Mouse (Mus musculus): ENCODE results near the gene BC049730. TPM values are rescaled to one million over a fixed set of nuclear protein-coding genes. Genes with fewer than 3 reads are reported as not detected.

The BC049730 gene
- polyA plus RNA-seq (2014; fragmentation: Illumina TruSeq; extraction: RNeasy Lipid Tissue Mini Kit (QIAGEN cat#74804); ENCODE audit: low replicate concordance) = not detected

GRCm38 (mm10) chr7:24708832-24709292 is at the start of gene BC049730:
BC049730 (plus strand) TSS chr7:24709242.

GRCm38 (mm10) chr7:24676575-24676974 is 32.5 kb upstream of the BC049730 start, which contains the start of gene Tex101:
Tex101 (minus strand) TSS chr7:24676675.

GRCm38 (mm10) chr7:24726808-24727207 is 17.8 kb downstream of the BC049730 start, which contains the start of gene Gm4763:
Gm4763 (minus strand) TSS chr7:24726908.

GRCm38 (mm10) chr7:24760211-24760610 is 51.2 kb downstream of the BC049730 start, which contains the start of gene Cd177:
Cd177 (minus strand) TSS chr7:24760311.

Other genes with a start within 250 kb of the BC049730 start
- gene Plaur, start 246.8 kb upstream of the BC049730 start, polyA plus RNA-seq (2014; fragmentation: Illumina TruSeq; extraction: RNeasy Lipid Tissue Mini Kit (QIAGEN cat#74804); ENCODE audit: low replicate concordance) = 0.30 TPM
- not detected for gene Cadm4, start 227.2 kb upstream of the BC049730 start, polyA plus RNA-seq (2014; fragmentation: Illumina TruSeq; extraction: RNeasy Lipid Tissue Mini Kit (QIAGEN cat#74804); ENCODE audit: low replicate concordance)
- not detected for gene Zfp428, start 202.2 kb upstream of the BC049730 start, polyA plus RNA-seq (2014; fragmentation: Illumina TruSeq; extraction: RNeasy Lipid Tissue Mini Kit (QIAGEN cat#74804); ENCODE audit: low replicate concordance)
- not detected for gene AC161166.1, start 196.8 kb upstream of the BC049730 start, polyA plus RNA-seq (2014; fragmentation: Illumina TruSeq; extraction: RNeasy Lipid Tissue Mini Kit (QIAGEN cat#74804); ENCODE audit: low replicate concordance)
- gene Irgq, start 178.6 kb upstream of the BC049730 start, polyA plus RNA-seq (2014; fragmentation: Illumina TruSeq; extraction: RNeasy Lipid Tissue Mini Kit (QIAGEN cat#74804); ENCODE audit: low replicate concordance) = 4.3 TPM
- not detected for gene Pinlyp, start 163.1 kb upstream of the BC049730 start, polyA plus RNA-seq (2014; fragmentation: Illumina TruSeq; extraction: RNeasy Lipid Tissue Mini Kit (QIAGEN cat#74804); ENCODE audit: low replicate concordance)
- gene Xrcc1, start 163.0 kb upstream of the BC049730 start, polyA plus RNA-seq (2014; fragmentation: Illumina TruSeq; extraction: RNeasy Lipid Tissue Mini Kit (QIAGEN cat#74804); ENCODE audit: low replicate concordance) = 1.2 TPM
- 0.48 TPM for gene Ethe1, start 121.7 kb upstream of the BC049730 start, polyA plus RNA-seq (2014; fragmentation: Illumina TruSeq; extraction: RNeasy Lipid Tissue Mini Kit (QIAGEN cat#74804); ENCODE audit: low replicate concordance)
- not detected for gene Zfp575, start 121.6 kb upstream of the BC049730 start, polyA plus RNA-seq (2014; fragmentation: Illumina TruSeq; extraction: RNeasy Lipid Tissue Mini Kit (QIAGEN cat#74804); ENCODE audit: low replicate concordance)
- not detected for gene Phldb3, start 98.5 kb upstream of the BC049730 start, polyA plus RNA-seq (2014; fragmentation: Illumina TruSeq; extraction: RNeasy Lipid Tissue Mini Kit (QIAGEN cat#74804); ENCODE audit: low replicate concordance)
- not detected for gene Lypd3, start 72.7 kb upstream of the BC049730 start, polyA plus RNA-seq (2014; fragmentation: Illumina TruSeq; extraction: RNeasy Lipid Tissue Mini Kit (QIAGEN cat#74804); ENCODE audit: low replicate concordance)
- gene Tex101, start 32.6 kb upstream of the BC049730 start, polyA plus RNA-seq (2014; fragmentation: Illumina TruSeq; extraction: RNeasy Lipid Tissue Mini Kit (QIAGEN cat#74804); ENCODE audit: low replicate concordance) = not detected
- not detected for gene Gm4763, start 17.7 kb downstream of the BC049730 start, polyA plus RNA-seq (2014; fragmentation: Illumina TruSeq; extraction: RNeasy Lipid Tissue Mini Kit (QIAGEN cat#74804); ENCODE audit: low replicate concordance)
- gene Cd177, start 51.1 kb downstream of the BC049730 start, polyA plus RNA-seq (2014; fragmentation: Illumina TruSeq; extraction: RNeasy Lipid Tissue Mini Kit (QIAGEN cat#74804); ENCODE audit: low replicate concordance) = not detected
- 0.59 TPM for gene Ceacam10, start 68.0 kb downstream of the BC049730 start, polyA plus RNA-seq (2014; fragmentation: Illumina TruSeq; extraction: RNeasy Lipid Tissue Mini Kit (QIAGEN cat#74804); ENCODE audit: low replicate concordance)
- not detected for gene Gm9844, start 153.0 kb downstream of the BC049730 start, polyA plus RNA-seq (2014; fragmentation: Illumina TruSeq; extraction: RNeasy Lipid Tissue Mini Kit (QIAGEN cat#74804); ENCODE audit: low replicate concordance)
- not detected for gene Lypd4, start 160.7 kb downstream of the BC049730 start, polyA plus RNA-seq (2014; fragmentation: Illumina TruSeq; extraction: RNeasy Lipid Tissue Mini Kit (QIAGEN cat#74804); ENCODE audit: low replicate concordance)
- not detected for gene Dmrtc2, start 160.8 kb downstream of the BC049730 start, polyA plus RNA-seq (2014; fragmentation: Illumina TruSeq; extraction: RNeasy Lipid Tissue Mini Kit (QIAGEN cat#74804); ENCODE audit: low replicate concordance)
- 2.7 TPM for gene Rps19, start 175.1 kb downstream of the BC049730 start, polyA plus RNA-seq (2014; fragmentation: Illumina TruSeq; extraction: RNeasy Lipid Tissue Mini Kit (QIAGEN cat#74804); ENCODE audit: low replicate concordance)
- 0.30 TPM for gene Cd79a, start 188.1 kb downstream of the BC049730 start, polyA plus RNA-seq (2014; fragmentation: Illumina TruSeq; extraction: RNeasy Lipid Tissue Mini Kit (QIAGEN cat#74804); ENCODE audit: low replicate concordance)
- gene Arhgef1, start 193.7 kb downstream of the BC049730 start, polyA plus RNA-seq (2014; fragmentation: Illumina TruSeq; extraction: RNeasy Lipid Tissue Mini Kit (QIAGEN cat#74804); ENCODE audit: low replicate concordance) = 0.37 TPM
- gene Gm4881, start 235.3 kb downstream of the BC049730 start, polyA plus RNA-seq (2014; fragmentation: Illumina TruSeq; extraction: RNeasy Lipid Tissue Mini Kit (QIAGEN cat#74804); ENCODE audit: low replicate concordance) = not detected

Data from small intestine, adult 10 weeks (tissue).